Mouse (Mus musculus) midbrain, postnatal 0 days (tissue): ENCODE results near the gene Snx4. TPM values are rescaled to one million over a fixed set of nuclear protein-coding genes. Genes with fewer than 3 reads are reported as not detected.

Experiments
- ATAC-seq: fragments of 200-750 bp; cut with Nextera tagmentation; 2 replicates; pipeline ENCODE4 v1.8.0; 2017; ENCODE audit warnings: moderate number of reproducible peaks, mild to moderate bottlenecking, moderate TSS enrichment, moderate library complexity; ENCODE audit not compliant: low FRiP score
- DNase-seq: peaks from one replicate; pipeline ENCODE4 v3.0.0-alpha.2; 2015; ENCODE audit warnings: low spot score
- H3K27ac ChIP-seq: fragments of 300-500 bp; sonication (generic); 2 replicates; pipeline ENCODE4 v1.5.1; 2014; ENCODE audit warnings: low read depth, mild to moderate bottlenecking, low read length, mixed read lengths
- H3K27me3 ChIP-seq: fragments of 300-500 bp; sonication (generic); 2 replicates; pipeline ENCODE4 v1.6.1; 2014; ENCODE audit warnings: low read length, control low read depth, mixed read lengths; ENCODE audit not compliant: insufficient read depth
- H3K36me3 ChIP-seq: fragments of 300-500 bp; sonication (generic); 2 replicates; pipeline ENCODE4 v1.6.1; 2014; ENCODE audit warnings: low read length, control low read depth, mixed read lengths; ENCODE audit not compliant: insufficient read depth
- H3K4me1 ChIP-seq: fragments of 300-500 bp; sonication (generic); 2 replicates; pipeline ENCODE4 v1.6.1; 2014; ENCODE audit warnings: mild to moderate bottlenecking, control low read depth, antibody characterized with exemption, low read length, mixed read lengths; ENCODE audit not compliant: insufficient read depth
- H3K4me2 ChIP-seq: fragments of 300-500 bp; sonication (generic); 2 replicates; pipeline ENCODE4 v1.6.1; 2014; ENCODE audit warnings: low read depth, mild to moderate bottlenecking, low read length, mixed read lengths; ENCODE audit not compliant: poor library complexity, severe bottlenecking
- H3K4me3 ChIP-seq: fragments of 300-500 bp; sonication (generic); 2 replicates; pipeline ENCODE4 v1.5.1; 2014; ENCODE audit warnings: low read depth, mild to moderate bottlenecking, low read length, moderate library complexity
- H3K9ac ChIP-seq: fragments of 300-500 bp; sonication (generic); replicated peaks from 2 replicates; pipeline ENCODE4 v1.6.1; 2014; ENCODE audit warnings: mild to moderate bottlenecking, low read length, moderate library complexity, mixed read lengths; ENCODE audit not compliant: poor library complexity, severe bottlenecking
- H3K9me3 ChIP-seq: fragments of 300-500 bp; sonication (generic); 2 replicates; pipeline ENCODE4 v1.6.1; 2016; ENCODE audit warnings: low read length, control low read depth
- CTCF ChIP-seq: IDR thresholded peaks from 2 replicates; pipeline ENCODE4 v1.5.1; 2016; ENCODE audit warnings: antibody characterized with exemption, mild to moderate bottlenecking
- WGBS: fragments of 180-500 bp; shearing (Covaris S2); extraction: QIAGEN DNeasy Blood & Tissue Kit; methylation state at CpG from one replicate; pipeline ENCODE4 v1.1.7; 2014; 5-methylcytosine and 5-hydroxymethylcytosine counted together
- polyA plus RNA-seq: library from polyadenylated mRNA; unstranded; fragments of >200 nt; fragmentation: Nextera tagmentation; extraction: Ambion mirVana; gene quantifications from 2 replicates; pipeline ENCODE4 v1.2.1, GENCODE M21; 2015
- total RNA-seq: library from RNA; depleted of rRNA; stranded (reverse); fragments of >200 nt; gene quantifications from 2 replicates; pipeline ENCODE4 v1.2.3, GENCODE M21; 2014

The Snx4 gene
- total and polyA plus RNA-seq, 2 experiments from 2014 or later = 65.8 to 111 TPM

GRCm38 (mm10) chr16:33246526-33246925 is 4.7 kb upstream of the Snx4 start:
- WGBS = 84% methylated on average over 5 of the region's 5 CpGs
- Histone ChIP-seq H3K9me3 (no peaks in the 10 kb centered on the region), H3K9ac (no peak overlapping the region), H3K4me1 (no peaks in the 10 kb centered on the region), H3K4me3 (no peak overlapping the region), H3K36me3 (peaks cover 14% of the 10 kb centered on the region; the same call in 1 of the 2 replicates), H3K4me2 (no peak overlapping the region), H3K27ac (no peak overlapping the region), H3K27me3 (no peaks in the 10 kb centered on the region)
- no peak for TF ChIP-seq CTCF
- DNase-seq = no peak
- ATAC-seq = no peak

DNA sequence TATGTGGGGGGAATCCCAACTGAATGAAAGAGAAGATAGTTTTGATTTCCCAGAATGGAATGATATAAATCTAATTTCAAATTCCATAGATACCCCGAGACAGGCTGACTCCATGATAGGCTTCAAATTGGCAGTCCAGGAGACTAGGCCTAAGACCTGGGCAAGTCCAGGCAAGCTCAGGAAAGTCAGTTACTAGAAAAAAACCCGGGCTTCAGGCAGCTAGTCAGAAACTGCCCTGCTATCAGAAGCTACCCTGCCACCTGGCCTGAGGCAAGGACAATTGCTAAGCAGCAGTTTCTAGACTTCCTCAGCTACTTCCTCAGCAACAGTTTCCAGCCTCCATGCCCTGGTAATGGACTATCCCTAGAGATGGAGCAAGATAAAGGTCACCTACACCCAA is 4.2 kb upstream of the Snx4 start:
- H3K36me3 ChIP-seq = peaks cover 10% of the 10 kb centered on the region; the same call in 1 of the 2 replicates
- ATAC-seq = no peak
- no peak overlapping the region for H3K4me2 ChIP-seq
- no peak for DNase-seq
- no peaks in the 10 kb centered on the region for H3K9me3 ChIP-seq
- no peaks in the 10 kb centered on the region for H3K4me1 ChIP-seq
- no peak overlapping the region for H3K27ac ChIP-seq
- no peaks in the 10 kb centered on the region for H3K27me3 ChIP-seq
- no peak overlapping the region for H3K4me3 ChIP-seq
- TF ChIP-seq CTCF = no peak
- no peak overlapping the region for H3K9ac ChIP-seq
- WGBS = 86% methylated on average over 2 of the region's 2 CpGs

GRCm38 (mm10) chr16:33250651-33251120 is 556 bp upstream of the Snx4 start:
- peak; percentile 9 for DNase-seq
- Histone ChIP-seq H3K4me2 (peak overlapping the region; percentile 76), H3K9ac (peak overlapping the region; percentile 96), H3K27me3 (no peaks in the 10 kb centered on the region), H3K27ac (peak overlapping the region; percentile 81), H3K36me3 (no peaks in the 10 kb centered on the region), H3K4me3 (peak overlapping the region; percentile 98), H3K4me1 (peaks cover 4% of the 10 kb centered on the region; the same call in 1 of the 2 replicates), H3K9me3 (no peaks in the 10 kb centered on the region)
- 17% methylated on average over 9 of the region's 9 CpGs for WGBS
- ATAC-seq = no peak
- no peak for TF ChIP-seq CTCF

DNA sequence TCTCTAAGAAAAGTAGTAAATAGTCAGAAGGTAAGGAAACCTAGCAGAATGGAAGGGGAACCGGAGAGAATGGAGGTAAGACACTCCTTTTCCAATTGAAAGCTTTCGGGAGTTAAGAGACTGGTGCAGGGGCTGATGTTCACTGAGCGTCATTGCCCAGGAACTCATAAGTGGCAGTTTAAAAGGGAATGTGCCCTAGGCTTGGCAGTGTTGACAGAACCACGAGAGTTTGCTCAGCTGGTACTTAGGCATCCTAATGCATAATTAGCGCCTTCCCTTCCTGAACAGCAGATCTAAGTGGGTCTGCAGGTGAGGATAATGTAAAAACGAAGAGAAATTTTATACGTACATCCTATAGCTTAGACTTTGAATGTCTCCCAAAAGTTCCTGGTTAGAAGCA is 4.4 kb downstream of the Snx4 start:
- Histone ChIP-seq H3K4me1 (peaks cover 4% of the 10 kb centered on the region; the same call in 1 of the 2 replicates), H3K9me3 (no peaks in the 10 kb centered on the region), H3K27ac (no peak overlapping the region), H3K4me3 (no peak overlapping the region), H3K4me2 (no peak overlapping the region), H3K9ac (no peak overlapping the region), H3K36me3 (no peaks in the 10 kb centered on the region), H3K27me3 (no peaks in the 10 kb centered on the region)
- DNase-seq (no peak), ATAC-seq (no peak)
- no peak for TF ChIP-seq CTCF
- WGBS = 90% methylated on average over 7 of the region's 7 CpGs

DNA sequence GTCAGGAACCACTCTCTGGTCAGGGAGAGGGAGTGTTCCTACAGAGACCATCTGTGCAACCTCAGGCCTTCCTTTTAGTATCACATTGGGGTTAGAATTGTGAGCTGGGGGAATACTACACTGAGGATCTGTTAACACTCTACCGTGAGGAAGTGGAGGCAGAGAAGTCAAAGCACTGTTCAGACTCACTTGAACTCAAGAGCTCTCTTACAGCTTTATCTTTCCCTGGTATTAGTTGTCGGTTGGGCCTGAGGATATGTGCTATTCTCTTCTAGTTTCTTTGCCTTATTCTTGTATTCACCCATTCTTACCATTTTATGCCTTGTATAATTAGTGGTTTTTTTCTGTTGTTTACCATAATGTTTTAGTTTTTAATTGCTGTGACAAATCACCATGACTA is 7.3 kb downstream of the Snx4 start:
- DNase-seq = no peak
- no peak overlapping the region for H3K27ac ChIP-seq
- H3K9ac ChIP-seq = no peak overlapping the region
- no peaks in the 10 kb centered on the region for H3K27me3 ChIP-seq
- no peaks in the 10 kb centered on the region for H3K4me1 ChIP-seq
- no peak overlapping the region for H3K4me2 ChIP-seq
- ATAC-seq = no peak
- H3K9me3 ChIP-seq = no peaks in the 10 kb centered on the region
- H3K4me3 ChIP-seq = no peak overlapping the region
- H3K36me3 ChIP-seq = no peaks in the 10 kb centered on the region
- TF ChIP-seq CTCF = no peak
- 78% methylated on average over 2 of the region's 2 CpGs for WGBS

DNA sequence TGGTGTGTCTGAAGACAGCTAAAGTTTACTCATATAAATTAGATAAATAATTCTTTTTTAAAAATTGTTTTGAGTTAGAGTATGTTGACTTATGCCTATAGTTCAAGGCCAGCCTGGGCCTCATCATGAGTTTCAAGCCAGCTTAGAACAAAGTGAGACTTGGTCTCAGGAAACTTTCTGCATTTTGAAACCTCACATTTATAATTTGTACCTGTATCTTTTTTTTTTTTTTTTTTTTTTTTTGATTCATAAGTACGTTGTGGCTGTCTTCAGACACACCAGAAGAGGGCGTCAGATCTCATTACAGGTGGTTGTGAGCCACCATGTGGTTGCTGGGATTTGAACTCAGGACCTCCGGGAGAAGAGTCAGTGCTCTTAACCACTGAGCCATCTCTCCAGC is 8.6 kb downstream of the Snx4 start:
- Histone ChIP-seq H3K4me1 (no peaks in the 10 kb centered on the region), H3K9ac (no peak overlapping the region), H3K27me3 (no peaks in the 10 kb centered on the region), H3K4me2 (no peak overlapping the region), H3K36me3 (peaks cover 2% of the 10 kb centered on the region; the same call in 1 of the 2 replicates), H3K27ac (no peak overlapping the region), H3K9me3 (no peaks in the 10 kb centered on the region), H3K4me3 (no peak overlapping the region)
- TF ChIP-seq CTCF = no peak
- DNase-seq (no peak), ATAC-seq (no peak)
- 84% methylated on average over 3 of the region's 3 CpGs for whole genome bisulfite sequencing
